Mouse (Mus musculus) left cerebral cortex, postnatal 14 days (tissue): ENCODE data around the gene Arhgef25. TPM values are rescaled to one million over a fixed set of nuclear protein-coding genes. Genes with fewer than 3 reads are reported as not detected.
"Not testable (repeated sequence)": the region's sequence is repeated elsewhere in the genome, so short reads cannot be mapped to it uniquely, and the experiment has no call there.

ENCODE experiments used
- DNase-seq, 2 experiments: peaks; one replicate each; pipeline ENCODE4 v3.0.0; 2021 to 2022; ENCODE audit warnings: low spot score in 2 of 2, mixed read lengths in 1 of 2
- intact Hi-C: fragments of 180-260 bp; cut with DNase I; formaldehyde crosslinking; loops from one replicate; pipeline ENCODE4 v1.15.1; 2025
- total RNA-seq, 2 experiments: library from RNA; stranded (reverse); gene quantifications; 2 replicates each; pipeline ENCODE4 v1.2.3; 2021

Arhgef25 gene
- total RNA-seq, 2 experiments from 2014 or later, result 92.9 to 103 TPM

GRCm38 (mm10) chr10:127154241-127154640, 35.6 kb downstream of the Arhgef25 start:
- intact Hi-C loops, result no loop called here
- no peak for DNase-seq

- intact Hi-C loops, result no loop called here
- DNase-seq, result no peak
Measured at GRCm38 (mm10) chr10:127153323-127153722, 36.6 kb downstream of the Arhgef25 start.

GRCm38 (mm10) chr10:127152556-127152955, 37.3 kb downstream of the Arhgef25 start:
- intact Hi-C loops, DNase-seq: not testable (repeated sequence)

GRCm38 (mm10) chr10:127151233-127151632, 38.6 kb downstream of the Arhgef25 start:
- intact Hi-C loops, DNase-seq: not testable (repeated sequence)

GRCm38 (mm10) chr10:127150471-127150872, 39.4 kb downstream of the Arhgef25 start:
- DNase-seq, result no peak
- intact Hi-C loops, result no loop called here

- intact Hi-C loops, result no loop called here
- DNase-seq, result no peak
Measured at GRCm38 (mm10) chr10:127147135-127147534, 42.7 kb downstream of the Arhgef25 start.

- intact Hi-C loops, result no loop called here
- DNase-seq, result no peak
Measured at GRCm38 (mm10) chr10:127145303-127145702, 44.6 kb downstream of the Arhgef25 start.

- DNase-seq, result no peak
- intact Hi-C loops, result no loop called here
Measured at GRCm38 (mm10) chr10:127144536-127144935, 45.3 kb downstream of the Arhgef25 start.

GRCm38 (mm10) chr10:127143228-127143627, 46.7 kb downstream of the Arhgef25 start:
- intact Hi-C loops, result no loop called here
- no peak for DNase-seq

- DNase-seq, result no peak
- intact Hi-C loops, result no loop called here
Measured at GRCm38 (mm10) chr10:127141500-127141899, 48.4 kb downstream of the Arhgef25 start.

- no peak for DNase-seq
- intact Hi-C loops, result no loop called here
Measured at GRCm38 (mm10) chr10:127140971-127141370, 48.9 kb downstream of the Arhgef25 start.

GRCm38 (mm10) chr10:127138328-127139141, 51.3 kb downstream of the Arhgef25 start:
- no peak for DNase-seq
- intact Hi-C loops, result no loop called here

- no peak for DNase-seq
- intact Hi-C loops, result no loop called here
Measured at GRCm38 (mm10) chr10:127137896-127138295, 52.0 kb downstream of the Arhgef25 start.

GRCm38 (mm10) chr10:127136510-127136909, 53.4 kb downstream of the Arhgef25 start:
- DNase-seq, result no peak
- intact Hi-C loops, result no loop called here

- intact Hi-C loops, result no loop called here
- DNase-seq, result no peak
Measured at GRCm38 (mm10) chr10:127135118-127135836, 54.6 kb downstream of the Arhgef25 start.

GRCm38 (mm10) chr10:127134394-127135035, 55.4 kb downstream of the Arhgef25 start:
- intact Hi-C loops, DNase-seq: not testable (repeated sequence)
